8 mouse cellular contexts compared by ENCODE assay signal in genomic region chr3:79145407-79146055, GRCm38 (mm10).
DNase-seq lines count a peak whose midpoint lies in the region; ATAC-seq lines count a peak whose summit lies in the region.

No protein-coding gene starts in this region.

- peak overlapping the region; percentile 59 for H3K4me2 ChIP-seq in hindbrain, embryonic 13.5 days
- peak overlapping the region; percentile 48 for H3K4me2 ChIP-seq in neural tube, embryonic 14.5 days (ENCODE audit: low read depth, low read length)

- peak; percentile 17 for ATAC-seq in frontal cortex, adult (ENCODE audit: low TSS enrichment)
- ATAC-seq in hindbrain, embryonic 13.5 days (ENCODE audit: low FRiP score) = peak; percentile 80
- peak; percentile 79 for ATAC-seq in neural tube, embryonic 14.5 days (ENCODE audit: low read depth)

- peak overlapping the region; percentile 46 for H3K4me3 ChIP-seq in hindbrain, embryonic 13.5 days
- peak overlapping the region; percentile 34 for H3K4me3 ChIP-seq in neural tube, embryonic 14.5 days (ENCODE audit: low read depth, low read length)

- H3K9me3 ChIP-seq in hindbrain, embryonic 13.5 days = no peaks in the 10 kb centered on the region
- no peaks in the 10 kb centered on the region for H3K9me3 ChIP-seq in neural tube, embryonic 14.5 days (ENCODE audit: control insufficient read depth, low read length)

- no peaks in the 10 kb centered on the region for H3K36me3 ChIP-seq in hindbrain, embryonic 13.5 days
- no peaks in the 10 kb centered on the region for H3K36me3 ChIP-seq in neural tube, embryonic 14.5 days (ENCODE audit: control insufficient read depth, insufficient read depth, low read length)

- 15% methylated on average over 10 of the region's 10 CpGs for whole genome bisulfite sequencing in hindbrain, embryonic 13.5 days
- 17% methylated on average over 10 of the region's 10 CpGs for WGBS in neural tube, embryonic 14.5 days

- peak overlapping the region; percentile 95 for H3K27ac ChIP-seq in hindbrain, embryonic 13.5 days
- H3K27ac ChIP-seq in neural tube, embryonic 14.5 days (ENCODE audit: low read depth, low read length) = peak overlapping the region; percentile 84

- peak overlapping the region; percentile 83 for H3K9ac ChIP-seq in hindbrain, embryonic 13.5 days
- H3K9ac ChIP-seq in neural tube, embryonic 14.5 days (replicated peaks; ENCODE audit: low read depth, low read length) = peak overlapping the region; percentile 50

- no peaks in the 10 kb centered on the region for H3K27me3 ChIP-seq in hindbrain, embryonic 13.5 days
- H3K27me3 ChIP-seq in neural tube, embryonic 14.5 days (ENCODE audit: control insufficient read depth, insufficient read depth, low read length) = no peaks in the 10 kb centered on the region

- peaks cover 52% of the 10 kb centered on the region for H3K4me1 ChIP-seq in hindbrain, embryonic 13.5 days (replicated peaks)
- peaks cover 30% of the 10 kb centered on the region for H3K4me1 ChIP-seq in neural tube, embryonic 14.5 days (ENCODE audit: control insufficient read depth, insufficient read depth, low read length)

- no peak for DNase-seq in frontal cortex, postnatal 25 days (ENCODE audit: low spot score in 2 of 2)
- DNase-seq in retina, postnatal 1 day = peak; percentile 62
- DNase-seq in retina, embryonic 14.5 days (ENCODE audit: low spot score) = no peak
- no peak for DNase-seq in natural killer cell, adult 2 months (ENCODE audit: low spot score in 2 of 2)
- DNase-seq in gastrocnemius, adult 18-20 months (ENCODE audit: low spot score) = no peak

Comparison
In these comparisons a context has a peak if more than half of its experiments do, and no peak if none do; other contexts are left out.
1. ATAC-seq: peak in every context shown above with its lines; median percentile 80 in hindbrain, embryonic 13.5 days; 79 in neural tube, embryonic 14.5 days; 17 in frontal cortex, adult.